Mouse (Mus musculus) G1E (cell line): ENCODE data around the gene Nol10.

Source experiments
- CTCF ChIP-seq: IDR thresholded peaks from 2 replicates; pipeline ENCODE4 v1.5.1; 2012; ENCODE audit warnings: low read depth, low read length, inconsistent platforms, mixed read lengths
- GATA1 ChIP-seq: IDR thresholded peaks from 2 replicates; pipeline ENCODE4 v1.6.1; 2012; ENCODE audit warnings: borderline replicate concordance, low read length, inconsistent platforms, mixed read lengths
- POLR2AphosphoS5 ChIP-seq: IDR thresholded peaks from 2 replicates; pipeline ENCODE4 v1.6.1; 2012; ENCODE audit warnings: low read depth, low read length, inconsistent platforms; ENCODE audit not compliant: insufficient replicate concordance

- no peak for TF ChIP-seq CTCF
- no peak for TF ChIP-seq GATA1
- TF ChIP-seq POLR2AphosphoS5: no peak
Observed at GRCm38 (mm10) chr12:17408312-17408711, 60.1 kb downstream of the Nol10 start.
